Mouse (Mus musculus): ENCODE results near the gene Tasp1. TPM values are rescaled to one million over a fixed set of nuclear protein-coding genes. Genes with fewer than 3 reads are reported as not detected.
"Not testable (repeated sequence)": the region's sequence is repeated elsewhere in the genome, so short reads cannot be mapped to it uniquely, and the experiment has no call there.

Gene Tasp1
- total and polyA plus RNA-seq, 3 experiments = 17.0 to 31.5 TPM; not detected in 1

DNA sequence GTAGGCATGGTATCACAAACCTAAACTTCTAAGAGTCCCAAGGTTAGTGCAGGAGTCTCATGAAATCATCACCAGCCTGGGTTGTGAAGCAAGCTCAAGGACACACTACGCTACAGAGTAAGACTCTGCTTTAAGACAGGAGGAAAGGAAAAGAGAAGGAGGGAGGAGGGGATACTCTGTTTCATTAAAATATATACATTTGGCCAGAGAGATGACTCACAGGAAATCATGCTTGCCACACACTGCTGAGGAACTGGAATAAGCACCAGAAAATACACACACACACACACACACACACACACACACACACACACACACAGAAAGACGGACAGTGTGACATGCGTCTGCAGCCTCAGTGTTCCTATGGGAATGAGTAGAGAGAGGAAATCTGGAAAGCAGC, 59.2 kb downstream of the Tasp1 start:
- H3K4me1 ChIP-seq (ENCODE audit: control insufficient read depth in 1 of 2, insufficient read depth in 2 of 2, low read length in 2 of 2) = no peaks in the 10 kb centered on the region
- DNase-seq (ENCODE audit: low read depth, low spot score) = no peak
- no peaks in the 10 kb centered on the region for H3K79me2 ChIP-seq (ENCODE audit: control insufficient read depth, insufficient read depth, low read length, poor library complexity)
- no peaks in the 10 kb centered on the region for H3K9me3 ChIP-seq (replicated peaks; ENCODE audit: insufficient read depth, low read length)
- H3K4me3 ChIP-seq (ENCODE audit: control insufficient read depth in 1 of 2, insufficient read depth in 1 of 2, low read depth in 2 of 2, low read length in 2 of 2) = no peak overlapping the region
- TF ChIP-seq KAT2A (conservative IDR thresholded peaks at IDR 0.05; ENCODE audit: low read depth, low read length) (no peak), ETS1 (IDR thresholded peaks at IDR 0.05; ENCODE audit: low read depth, low read length) (no peak), ZC3H11A (IDR thresholded peaks at IDR 0.05; ENCODE audit: low read depth, low read length) (no peak), MYC (IDR thresholded peaks at IDR 0.05; ENCODE audit: low read depth, low read length) (no peak), SMC3 (IDR thresholded peaks at IDR 0.05; ENCODE audit: low read depth, low read length) (no peak), SIN3A (IDR thresholded peaks at IDR 0.05; ENCODE audit: low read length) (no peak), RAD21 (IDR thresholded peaks at IDR 0.05; ENCODE audit: low read depth, low read length) (no peak), TCF12 (IDR thresholded peaks at IDR 0.05; ENCODE audit: low read depth, low read length) (no peak), POLR2A (IDR thresholded peaks at IDR 0.05; ENCODE audit: control insufficient read depth in 1 of 2, insufficient read depth in 1 of 2, low read depth in 1 of 2, low read length in 2 of 2, poor library complexity in 1 of 2) (no peak), E2F4 (IDR thresholded peaks at IDR 0.05; ENCODE audit: borderline replicate concordance, low read depth, low read length) (no peak)
- H3K27me3 ChIP-seq (ENCODE audit: control insufficient read depth in 1 of 2, insufficient read depth in 2 of 2, low read length in 2 of 2) = no peaks in the 10 kb centered on the region
- no peak overlapping the region for H3K27ac ChIP-seq (ENCODE audit: control insufficient read depth, low read depth, low read length)
- H3K9ac ChIP-seq (ENCODE audit: control insufficient read depth, low read depth, low read length, poor library complexity, severe bottlenecking) = no peak overlapping the region
- H3K36me3 ChIP-seq (ENCODE audit: control insufficient read depth in 1 of 2, insufficient read depth in 2 of 2, low read length in 2 of 2) = peaks cover 0 to 14% of the 10 kb centered on the region in 2 experiments; a peak in 3 of 4 replicates

DNA sequence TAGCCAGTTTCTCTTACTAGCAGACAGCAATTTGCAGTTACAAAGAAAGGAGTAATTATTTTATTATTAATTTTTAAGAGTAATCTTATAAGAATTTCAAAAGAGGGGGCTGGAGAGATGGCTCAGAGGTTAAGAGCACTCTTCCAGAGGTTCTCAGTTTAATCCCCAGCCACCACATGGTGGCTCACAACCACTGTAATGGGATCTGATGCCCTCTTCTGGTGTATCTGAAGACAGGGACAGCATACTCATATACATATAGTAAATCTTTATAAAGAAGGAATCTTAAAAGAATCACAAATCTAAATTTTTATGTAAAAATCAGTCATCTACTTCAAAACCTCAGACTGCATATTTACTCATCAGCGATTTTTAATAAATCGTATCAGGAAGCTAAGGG, 68.4 kb downstream of the Tasp1 start:
- peak in 1 of 3 experiments; percentile 29; a peak in 2 of 6 replicates for TF ChIP-seq CTCF (IDR thresholded peaks at IDR 0.05 in 2 of 3, conservative IDR thresholded peaks at IDR 0.05 in 1 of 3; ENCODE audit: control insufficient read depth in 1 of 3, insufficient read depth in 1 of 3, low read depth in 2 of 3, low read length in 3 of 3, poor library complexity in 1 of 3, severe bottlenecking in 1 of 3)
- TF ChIP-seq RCOR1 (IDR thresholded peaks at IDR 0.05; ENCODE audit: low read depth, low read length) = no peak
- H3K79me2 ChIP-seq (ENCODE audit: control insufficient read depth, insufficient read depth, low read length, poor library complexity) = no peaks in the 10 kb centered on the region
- H3K27me3 ChIP-seq (ENCODE audit: control insufficient read depth in 1 of 2, insufficient read depth in 2 of 2, low read length in 2 of 2) = no peaks in the 10 kb centered on the region
- H3K27ac ChIP-seq (ENCODE audit: control insufficient read depth, low read depth, low read length) = no peak overlapping the region
- H3K4me1 ChIP-seq (ENCODE audit: control insufficient read depth in 1 of 2, insufficient read depth in 2 of 2, low read length in 2 of 2) = no peaks in the 10 kb centered on the region
- no peak overlapping the region for H3K4me3 ChIP-seq (ENCODE audit: control insufficient read depth in 1 of 2, insufficient read depth in 1 of 2, low read depth in 2 of 2, low read length in 2 of 2)
- no peaks in the 10 kb centered on the region for H3K9me3 ChIP-seq (replicated peaks; ENCODE audit: insufficient read depth, low read length)
- H3K36me3 ChIP-seq (ENCODE audit: control insufficient read depth in 1 of 2, insufficient read depth in 2 of 2, low read length in 2 of 2) = peaks cover 2 to 10% of the 10 kb centered on the region in 2 experiments
- H3K9ac ChIP-seq (ENCODE audit: control insufficient read depth, low read depth, low read length, poor library complexity, severe bottlenecking) = no peak overlapping the region
- no peak for DNase-seq (ENCODE audit: low read depth, low spot score)

DNA sequence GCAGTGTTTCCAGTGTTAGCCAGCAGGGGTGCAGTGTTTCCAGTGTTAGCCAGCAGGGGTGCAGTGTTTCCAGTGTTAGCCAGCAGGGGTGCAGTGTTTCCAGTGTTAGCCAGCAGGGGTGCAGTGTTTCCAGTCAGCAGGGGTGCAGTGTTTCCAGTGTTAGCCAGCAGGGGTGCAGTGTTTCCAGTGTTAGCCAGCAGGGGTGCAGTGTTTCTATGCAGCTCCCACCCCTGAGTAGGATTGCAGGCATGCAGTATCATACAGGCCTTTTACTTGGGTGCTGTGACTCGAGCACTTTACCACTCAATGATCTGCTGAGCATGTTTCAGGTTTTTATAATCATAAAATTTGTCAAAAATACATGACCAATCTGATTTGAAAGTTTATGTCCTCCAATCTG, 76.7 kb downstream of the Tasp1 start:
- peak; percentile 22 for DNase-seq (ENCODE audit: low read depth, low spot score)
- H3K36me3 ChIP-seq (ENCODE audit: control insufficient read depth in 1 of 2, insufficient read depth in 2 of 2, low read length in 2 of 2) = peaks cover 0 to 29% of the 10 kb centered on the region in 2 experiments
- not testable (repeated sequence) for H3K79me2 ChIP-seq (ENCODE audit: control insufficient read depth, insufficient read depth, low read length, poor library complexity); H3K9me3 ChIP-seq (replicated peaks; ENCODE audit: insufficient read depth, low read length); H3K27me3 ChIP-seq (ENCODE audit: control insufficient read depth in 1 of 2, insufficient read depth in 2 of 2, low read length in 2 of 2); H3K4me1 ChIP-seq (ENCODE audit: control insufficient read depth in 1 of 2, insufficient read depth in 2 of 2, low read length in 2 of 2); H3K4me3 ChIP-seq (ENCODE audit: control insufficient read depth in 1 of 2, insufficient read depth in 1 of 2, low read depth in 2 of 2, low read length in 2 of 2); H3K9ac ChIP-seq (ENCODE audit: control insufficient read depth, low read depth, low read length, poor library complexity, severe bottlenecking); H3K27ac ChIP-seq (ENCODE audit: control insufficient read depth, low read depth, low read length)
- TF ChIP-seq CTCF (IDR thresholded peaks at IDR 0.05 in 2 of 3, conservative IDR thresholded peaks at IDR 0.05 in 1 of 3; ENCODE audit: control insufficient read depth in 1 of 3, insufficient read depth in 1 of 3, low read depth in 2 of 3, low read length in 3 of 3, poor library complexity in 1 of 3, severe bottlenecking in 1 of 3) = peak in 1 of 3 experiments; percentile 5; a peak in 2 of 6 replicates
